Mouse (Mus musculus) ES-Bruce4 (cell line): ENCODE data around the gene Dbndd2. TPM values are rescaled to one million over a fixed set of nuclear protein-coding genes. Genes with fewer than 3 reads are reported as not detected.

Experiments used
- H3K27ac ChIP-seq: 2 replicates; pipeline ENCODE4 v1.5.1; 2012; ENCODE audit warnings: low read length, inconsistent platforms; ENCODE audit not compliant: insufficient read depth
- H3K27me3 ChIP-seq: 2 replicates; pipeline ENCODE4 v1.6.1; 2012; ENCODE audit warnings: mild to moderate bottlenecking, low read length, inconsistent platforms; ENCODE audit not compliant: control insufficient read depth, poor library complexity, insufficient read depth, severe bottlenecking
- H3K36me3 ChIP-seq: 2 replicates; pipeline ENCODE4 v1.6.1; 2012; ENCODE audit warnings: inconsistent platforms, mild to moderate bottlenecking, low read length, moderate library complexity; ENCODE audit not compliant: control insufficient read depth, poor library complexity, insufficient read depth, severe bottlenecking
- H3K4me1 ChIP-seq: one replicate; pipeline ENCODE4 v1.8.1; 2011; ENCODE audit warnings: low read length; ENCODE audit not compliant: control insufficient read depth, insufficient read depth
- H3K4me3 ChIP-seq: 2 replicates; pipeline ENCODE4 v1.5.1; 2011; ENCODE audit warnings: low read depth, mild to moderate bottlenecking, low read length
- H3K9ac ChIP-seq: 2 replicates; pipeline ENCODE4 v1.6.1; 2012; ENCODE audit warnings: low read depth, mild to moderate bottlenecking, inconsistent platforms; ENCODE audit not compliant: poor library complexity, severe bottlenecking
- H3K9me3 ChIP-seq: replicated peaks from 2 replicates; pipeline ENCODE4 v1.6.1; 2012; ENCODE audit warnings: mild to moderate bottlenecking, low read length, inconsistent platforms; ENCODE audit not compliant: control insufficient read depth, poor library complexity, insufficient read depth, severe bottlenecking
- CTCF ChIP-seq: IDR thresholded peaks from one replicate; pipeline ENCODE4 v1.8.1; 2011; ENCODE audit warnings: low read depth, low read length
- EP300 ChIP-seq: IDR thresholded peaks from 2 replicates; pipeline ENCODE4 v1.6.1; 2011; ENCODE audit warnings: low read depth, low read length; ENCODE audit not compliant: insufficient read depth
- POLR2A ChIP-seq: IDR thresholded peaks from one replicate; pipeline ENCODE4 v1.8.1; 2011; ENCODE audit warnings: low read length; ENCODE audit not compliant: insufficient read depth
- polyA plus RNA-seq: library from polyadenylated mRNA; stranded (reverse); fragments of >200 nt; gene quantifications from 2 replicates; pipeline ENCODE4 v1.2.4, GENCODE M21; 2011; ENCODE audit warnings: low read depth; ENCODE audit not compliant: missing spikeins, insufficient read depth, insufficient read length

Dbndd2 gene
- polyA plus RNA-seq, 1 experiment, result 7.1 TPM

GRCm38 (mm10) chr2:164440314-164440713, 45.6 kb upstream of the Dbndd2 start:
- peaks cover 17% of the 10 kb centered on the region for H3K4me1 ChIP-seq
- H3K36me3 ChIP-seq, result no peaks in the 10 kb centered on the region
- H3K27me3 ChIP-seq, result no peaks in the 10 kb centered on the region
- TF ChIP-seq EP300, result no peak
- no peak for TF ChIP-seq CTCF
- no peak for TF ChIP-seq POLR2A
- H3K9me3 ChIP-seq, result no peaks in the 10 kb centered on the region
- no peak overlapping the region for H3K27ac ChIP-seq
- H3K4me3 ChIP-seq, result peak overlapping the region; percentile 20; the same call in 1 of the 2 replicates
- 0 out of 2 replicates have a peak overlapping the region, but pooled peaks have one; percentile 94 for H3K9ac ChIP-seq

- H3K27ac ChIP-seq, result no peak overlapping the region
- H3K4me3 ChIP-seq, result peak overlapping the region; percentile 97
Observed at GRCm38 (mm10) chr2:164441155-164441554, 44.8 kb upstream of the Dbndd2 start.

GRCm38 (mm10) chr2:164441731-164442130, 44.2 kb upstream of the Dbndd2 start:
- no peaks in the 10 kb centered on the region for H3K9me3 ChIP-seq
- H3K27me3 ChIP-seq, result no peaks in the 10 kb centered on the region
- TF ChIP-seq CTCF, result no peak
- no peak for TF ChIP-seq EP300
- TF ChIP-seq POLR2A, result no peak
- H3K27ac ChIP-seq, result no peak overlapping the region
- peak overlapping the region; percentile 94 for H3K9ac ChIP-seq
- H3K4me3 ChIP-seq, result peak overlapping the region; percentile 97
- H3K36me3 ChIP-seq, result no peaks in the 10 kb centered on the region
- peaks cover 12% of the 10 kb centered on the region for H3K4me1 ChIP-seq

More at GRCm38 (mm10) chr2:164441155-164441554, 44.8 kb upstream of the Dbndd2 start:
- Histone ChIP-seq H3K27me3 (no peaks in the 10 kb centered on the region), H3K9ac (peak overlapping the region; percentile 94), H3K36me3 (no peaks in the 10 kb centered on the region), H3K9me3 (no peaks in the 10 kb centered on the region), H3K4me1 (peaks cover 14% of the 10 kb centered on the region)
- TF ChIP-seq EP300 (0 out of 2 replicates have a peak, but pooled peaks have one; percentile 44), CTCF (no peak)

GRCm38 (mm10) chr2:164442315-164443050, 43.4 kb upstream of the Dbndd2 start:
- H3K27me3 ChIP-seq, result no peaks in the 10 kb centered on the region
- no peak overlapping the region for H3K27ac ChIP-seq
- peak overlapping the region; percentile 97 for H3K4me3 ChIP-seq
- peak overlapping the region; percentile 94 for H3K9ac ChIP-seq
- H3K36me3 ChIP-seq, result no peaks in the 10 kb centered on the region
- peaks cover 12% of the 10 kb centered on the region for H3K4me1 ChIP-seq
- H3K9me3 ChIP-seq, result no peaks in the 10 kb centered on the region
- TF ChIP-seq EP300 (no peak), CTCF (no peak), POLR2A (no peak)

GRCm38 (mm10) chr2:164443051-164443437, 42.9 kb upstream of the Dbndd2 start:
- no peaks in the 10 kb centered on the region for H3K9me3 ChIP-seq
- H3K27ac ChIP-seq, result peak overlapping the region; percentile 44
- no peaks in the 10 kb centered on the region for H3K36me3 ChIP-seq
- H3K9ac ChIP-seq, result peak overlapping the region; percentile 94
- peaks cover 12% of the 10 kb centered on the region for H3K4me1 ChIP-seq
- H3K4me3 ChIP-seq, result peak overlapping the region; percentile 97
- H3K27me3 ChIP-seq, result no peaks in the 10 kb centered on the region
- TF ChIP-seq CTCF (no peak), POLR2A (peak; percentile 85), EP300 (peak; percentile 86)

GRCm38 (mm10) chr2:164443460-164444000, 42.4 kb upstream of the Dbndd2 start, which contains the start of gene Sdc4:
Sdc4 (minus strand) TSS chr2:164443887.
- Histone ChIP-seq H3K36me3 (no peaks in the 10 kb centered on the region), H3K27me3 (no peaks in the 10 kb centered on the region), H3K4me3 (peak within 1 kb of the TSS; percentile 97), H3K27ac (peak within 1 kb of the TSS; percentile 87), H3K4me1 (peaks cover 11% of the 10 kb centered on the region), H3K9me3 (no peaks in the 10 kb centered on the region), H3K9ac (peak within 1 kb of the TSS; percentile 94)
- TF ChIP-seq EP300, result no peak
- TF ChIP-seq POLR2A, result no peak
- no peak for TF ChIP-seq CTCF
